Mouse (Mus musculus): ENCODE results near the gene Dnhd1.

DNA sequence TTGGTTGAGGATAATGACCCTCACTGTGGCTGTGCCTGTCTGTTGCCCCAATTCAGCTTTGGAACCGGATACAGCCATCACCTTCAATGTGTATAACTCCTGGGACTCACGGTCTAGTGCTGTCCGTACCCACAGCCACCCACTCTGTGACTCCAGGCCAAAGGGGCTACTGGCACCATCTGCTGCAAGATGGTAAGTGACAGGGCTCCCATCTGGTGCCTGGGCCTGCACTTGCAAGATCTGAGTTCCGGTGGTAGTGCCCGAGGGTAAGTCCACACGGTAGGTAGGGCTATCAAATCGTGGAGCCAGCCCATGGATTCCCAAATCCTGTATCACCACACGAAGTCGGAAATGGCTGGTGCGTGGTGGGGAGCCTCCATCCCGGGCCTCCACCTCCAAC, 113.7 kb downstream of the Dnhd1 start:
- no peak for TF ChIP-seq CTCF (IDR thresholded peaks at IDR 0.05; ENCODE audit: borderline replicate concordance, insufficient read depth, low read depth, low read length)
- TF ChIP-seq POLR2A (IDR thresholded peaks at IDR 0.05; ENCODE audit: borderline replicate concordance, insufficient read depth, low read length), result no peak
